Mouse (Mus musculus) brain, embryonic 14.5 days (tissue): ENCODE data around the gene Krt80.

ENCODE experiments used
- CTCF ChIP-seq: fragments of 200-500 bp; IDR thresholded peaks from 2 replicates; pipeline ENCODE4 v1.5.1; 2012; ENCODE audit warnings: inconsistent platforms, mild to moderate bottlenecking, moderate library complexity, borderline replicate concordance; ENCODE audit not compliant: insufficient read depth, insufficient read length; ENCODE audit errors: extremely low read depth
- POLR2A ChIP-seq: fragments of 200-500 bp; IDR thresholded peaks from 2 replicates; pipeline ENCODE4 v1.6.1; 2012; ENCODE audit warnings: mild to moderate bottlenecking, inconsistent platforms, borderline replicate concordance; ENCODE audit not compliant: poor library complexity, insufficient read depth, insufficient read length, severe bottlenecking; ENCODE audit errors: extremely low read depth

DNA sequence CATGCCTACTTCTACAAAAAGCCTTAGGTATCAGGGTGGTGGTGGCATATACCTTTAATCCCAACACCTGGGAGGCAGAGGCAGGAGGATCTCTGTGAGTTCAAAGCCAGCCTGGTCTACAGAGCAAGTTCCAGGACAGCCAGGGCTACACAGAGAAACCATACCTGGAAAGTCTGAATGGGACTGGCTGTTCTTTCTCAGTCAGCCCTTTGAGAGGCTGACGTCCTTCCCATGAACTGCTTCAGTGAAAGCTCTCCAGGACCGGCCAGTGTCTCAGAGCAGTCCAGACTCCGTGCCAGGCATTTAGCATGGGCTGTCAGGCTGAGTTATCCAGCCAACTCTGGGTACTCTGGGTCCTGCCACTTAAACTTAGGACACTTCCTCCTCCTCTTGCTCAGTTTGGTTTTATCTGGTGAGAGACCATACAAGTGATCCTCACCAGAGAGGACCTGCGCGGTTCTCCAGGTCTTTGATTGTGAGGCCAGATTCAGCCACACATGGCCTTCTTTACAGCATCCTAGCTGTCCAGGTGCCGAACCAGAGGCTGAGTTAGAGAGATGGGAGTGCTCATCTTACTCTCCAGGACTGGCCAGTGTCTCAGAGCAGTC lies 49.8 kb downstream of the Krt80 start:
- TF ChIP-seq CTCF (no peak), POLR2A (no peak)
